Mouse (Mus musculus): ENCODE data around the gene Adra2a. TPM values are rescaled to one million over a fixed set of nuclear protein-coding genes. Genes with fewer than 3 reads are reported as not detected.

Gene Adra2a
- polyA plus RNA-seq, 1 experiment from 2014 or later: 0.18 TPM

DNA sequence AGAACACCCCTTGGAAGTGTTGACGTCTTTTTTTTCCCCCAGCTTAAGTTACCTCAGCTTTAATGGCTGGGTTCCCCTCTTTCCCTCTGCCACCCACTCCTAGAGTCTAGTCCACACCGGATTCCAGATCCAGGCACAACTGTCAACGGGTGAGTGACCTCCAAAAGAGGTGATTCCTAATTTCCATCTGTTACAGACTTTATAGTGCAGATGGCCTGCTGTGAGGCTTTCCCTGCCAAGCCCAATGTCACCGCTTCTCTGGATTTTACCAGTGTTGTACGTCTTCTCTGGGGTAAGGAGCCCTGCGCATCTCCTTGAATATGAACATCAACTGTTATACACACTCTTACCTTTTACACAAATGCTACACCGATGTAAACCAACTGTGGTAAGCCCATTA, 4.5 kb upstream of the Adra2a start:
- no peak for DNase-seq (ENCODE audit: low spot score)
- no peak for ATAC-seq (ENCODE audit: low FRiP score, low TSS enrichment)
- H3K4me1 ChIP-seq (replicated peaks; ENCODE audit: control insufficient read depth, insufficient read depth): no peaks in the 10 kb centered on the region
- H3K9ac ChIP-seq (ENCODE audit: low read length): no peak overlapping the region
- H3K4me3 ChIP-seq (ENCODE audit: low read depth, low read length): no peak overlapping the region
- H3K9me3 ChIP-seq (ENCODE audit: control insufficient read depth, low read length): no peaks in the 10 kb centered on the region
- H3K4me2 ChIP-seq (replicated peaks; ENCODE audit: low read depth): no peak overlapping the region
- no peak for TF ChIP-seq EP300 (optimal IDR thresholded peaks at IDR 0.05)
- no peak for TF ChIP-seq CTCF (IDR thresholded peaks at IDR 0.05; ENCODE audit: low read depth)
- H3K27me3 ChIP-seq (ENCODE audit: control insufficient read depth, insufficient read depth, low read length): no peaks in the 10 kb centered on the region
- 0 out of 2 replicates have a peak overlapping the region, but pooled peaks have one; percentile 24 for H3K27ac ChIP-seq (replicated peaks)
- no peaks in the 10 kb centered on the region for H3K36me3 ChIP-seq (ENCODE audit: control insufficient read depth, insufficient read depth, low read length)
- 74% methylated on average over 7 of the region's 7 CpGs for WGBS

DNA sequence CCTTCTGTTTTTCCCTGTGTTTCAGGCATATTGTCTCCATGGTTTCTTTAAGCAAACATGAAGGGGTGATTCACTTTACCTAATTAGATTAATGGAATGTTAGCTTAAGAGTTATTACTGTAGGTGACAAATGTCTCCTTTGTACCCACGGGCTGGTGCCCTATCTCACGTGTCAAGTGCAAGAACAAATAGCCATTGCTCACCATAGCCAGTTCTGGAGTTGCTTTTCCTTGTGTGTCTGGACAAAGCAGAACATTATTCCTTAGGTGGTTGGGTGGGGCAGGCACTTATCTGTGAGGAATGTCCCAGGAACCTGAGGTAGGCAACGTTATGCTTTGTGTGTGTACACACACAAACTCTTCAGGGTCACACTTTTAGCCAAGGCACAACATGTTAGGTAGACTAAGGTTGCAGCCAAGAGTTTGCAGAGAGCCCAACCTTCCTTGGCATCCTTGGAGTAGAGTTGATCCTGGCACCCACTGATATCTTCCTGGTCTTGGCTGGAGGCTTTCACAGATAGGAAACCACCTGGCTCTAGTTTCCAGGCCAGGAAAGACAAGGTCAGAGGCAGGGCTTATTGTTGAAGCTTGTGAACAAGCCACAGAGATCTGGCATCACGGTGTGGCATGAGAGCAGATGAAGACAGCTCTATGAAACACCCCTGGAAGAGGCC, 3.5 kb upstream of the Adra2a start:
- ATAC-seq (ENCODE audit: low FRiP score, low TSS enrichment): peak; percentile 93
- TF ChIP-seq CTCF (IDR thresholded peaks at IDR 0.05; ENCODE audit: low read depth): no peak
- TF ChIP-seq EP300 (optimal IDR thresholded peaks at IDR 0.05): no peak
- no peaks in the 10 kb centered on the region for H3K27me3 ChIP-seq (ENCODE audit: control insufficient read depth, insufficient read depth, low read length)
- no peaks in the 10 kb centered on the region for H3K36me3 ChIP-seq (ENCODE audit: control insufficient read depth, insufficient read depth, low read length)
- peaks cover 4% of the 10 kb centered on the region; the same call in 1 of the 2 replicates for H3K4me1 ChIP-seq (replicated peaks; ENCODE audit: control insufficient read depth, insufficient read depth)
- no peak overlapping the region for H3K9ac ChIP-seq (ENCODE audit: low read length)
- no peaks in the 10 kb centered on the region for H3K9me3 ChIP-seq (ENCODE audit: control insufficient read depth, low read length)
- no peak overlapping the region for H3K4me3 ChIP-seq (ENCODE audit: low read depth, low read length)
- peak; percentile 66 for DNase-seq (ENCODE audit: low spot score)
- no peak overlapping the region for H3K4me2 ChIP-seq (replicated peaks; ENCODE audit: low read depth)
- peak overlapping the region; percentile 78 for H3K27ac ChIP-seq (replicated peaks)
- 24% methylated on average over 4 of the region's 4 CpGs for WGBS

DNA sequence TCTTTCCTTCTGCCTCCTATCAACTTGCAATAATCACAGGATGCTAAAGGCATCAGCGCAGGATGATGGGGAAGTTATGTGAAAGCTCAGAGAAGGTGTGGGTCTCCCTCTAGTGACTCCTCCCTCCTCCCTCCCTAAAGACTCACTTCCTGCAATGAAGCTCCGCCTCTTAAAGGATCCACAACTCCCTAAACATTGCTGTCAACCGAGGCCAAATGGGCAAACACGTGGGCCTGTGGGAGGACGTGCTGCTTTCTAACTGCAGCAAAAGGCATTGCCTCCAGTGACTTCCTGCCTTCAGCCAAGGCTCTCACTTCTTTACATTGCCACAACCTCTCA, 3.0 kb upstream of the Adra2a start:
- no peak for TF ChIP-seq EP300 (optimal IDR thresholded peaks at IDR 0.05)
- TF ChIP-seq CTCF (IDR thresholded peaks at IDR 0.05; ENCODE audit: low read depth): no peak
- H3K27ac ChIP-seq (replicated peaks): peak overlapping the region; percentile 78
- peak; percentile 47 for DNase-seq (ENCODE audit: low spot score)
- no peaks in the 10 kb centered on the region for H3K9me3 ChIP-seq (ENCODE audit: control insufficient read depth, low read length)
- H3K27me3 ChIP-seq (ENCODE audit: control insufficient read depth, insufficient read depth, low read length): peaks cover 3% of the 10 kb centered on the region; the same call in 1 of the 2 replicates
- no peaks in the 10 kb centered on the region for H3K36me3 ChIP-seq (ENCODE audit: control insufficient read depth, insufficient read depth, low read length)
- H3K9ac ChIP-seq (ENCODE audit: low read length): no peak overlapping the region
- 20% methylated on average over 5 of the region's 5 CpGs for WGBS
- ATAC-seq (ENCODE audit: low FRiP score, low TSS enrichment): peak; percentile 36; the same call in 1 of the 2 replicates
- H3K4me2 ChIP-seq (replicated peaks; ENCODE audit: low read depth): no peak overlapping the region
- H3K4me3 ChIP-seq (ENCODE audit: low read depth, low read length): no peak overlapping the region
- H3K4me1 ChIP-seq (replicated peaks; ENCODE audit: control insufficient read depth, insufficient read depth): peaks cover 4% of the 10 kb centered on the region; the same call in 1 of the 2 replicates

DNA sequence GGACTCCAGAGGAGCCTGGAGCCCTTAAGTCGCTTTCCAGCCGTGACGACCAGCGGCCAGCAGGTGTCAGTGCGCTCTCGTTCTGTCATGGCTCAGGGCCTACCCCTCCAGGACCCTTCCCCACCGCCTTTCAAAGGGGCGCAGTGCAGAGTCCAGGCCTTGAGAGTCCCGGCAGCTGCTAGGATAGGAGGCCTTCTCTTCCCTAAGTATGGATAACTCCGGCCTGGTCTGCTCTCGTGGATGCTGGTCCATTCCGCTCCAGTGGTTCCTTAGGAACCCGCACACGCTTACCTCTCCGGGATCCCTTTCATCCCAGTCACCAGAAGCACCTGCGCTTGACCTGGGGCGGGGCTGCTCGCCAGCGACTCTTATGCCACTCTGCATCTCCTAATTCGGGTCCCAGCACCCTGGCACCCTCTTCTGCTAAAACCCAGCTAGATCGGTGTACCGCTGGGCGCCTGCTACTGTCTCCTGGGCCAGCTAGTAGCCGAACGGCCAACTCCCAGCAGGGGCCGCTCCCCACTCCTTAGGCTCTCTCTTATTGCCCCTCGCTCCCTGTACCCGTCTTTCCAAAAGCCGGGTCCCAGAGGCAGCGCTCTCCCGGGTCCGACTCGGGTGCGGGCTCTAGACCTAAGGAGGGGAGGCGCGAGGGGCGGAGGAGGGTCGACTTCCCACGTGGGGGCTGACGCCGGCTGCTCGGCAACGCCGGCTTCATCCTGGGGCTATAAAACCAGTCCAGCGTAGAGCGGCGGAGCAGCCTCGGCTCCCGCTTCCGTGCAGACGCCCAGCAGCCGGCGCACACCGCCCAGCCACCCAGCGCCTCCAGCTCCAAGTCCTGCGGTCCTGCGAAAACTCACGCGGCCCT, 788 bp downstream of the Adra2a start:
- H3K27me3 ChIP-seq (ENCODE audit: control insufficient read depth, insufficient read depth, low read length): peaks cover 10% of the 10 kb centered on the region; the same call in 1 of the 2 replicates
- H3K36me3 ChIP-seq (ENCODE audit: control insufficient read depth, insufficient read depth, low read length): no peaks in the 10 kb centered on the region

DNA sequence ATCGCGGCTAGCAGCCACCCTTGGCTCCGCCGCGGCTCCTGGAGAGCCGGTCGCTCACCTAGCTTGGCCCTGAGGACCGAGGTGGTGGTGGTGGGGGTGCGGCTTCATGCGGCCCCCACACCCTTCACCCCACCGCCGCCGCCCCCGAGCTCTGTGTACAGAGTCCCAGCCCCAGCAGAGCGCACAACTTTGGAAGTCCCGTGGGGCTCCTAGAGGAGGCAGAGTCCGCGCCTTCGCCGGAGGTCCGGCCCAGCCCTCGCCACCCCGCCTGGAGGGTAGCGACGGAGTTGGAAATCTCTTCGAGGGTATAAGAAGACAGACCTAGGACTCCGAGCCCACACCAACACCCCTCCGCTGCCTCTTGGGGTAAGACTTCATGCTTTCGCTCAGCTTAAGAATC, 1.5 kb downstream of the Adra2a start:
- H3K27ac ChIP-seq (replicated peaks): no peak overlapping the region

More for the DNA sequence above, 788 bp downstream of the Adra2a start:
- under 1% methylated on average over 53 of the region's 59 CpGs for WGBS
- peak overlapping the region; percentile 50 for H3K4me3 ChIP-seq (ENCODE audit: low read depth, low read length)
- no peaks in the 10 kb centered on the region for H3K9me3 ChIP-seq (ENCODE audit: control insufficient read depth, low read length)
- peak overlapping the region; percentile 95 for H3K4me2 ChIP-seq (replicated peaks; ENCODE audit: low read depth)
- no peak for TF ChIP-seq EP300 (optimal IDR thresholded peaks at IDR 0.05)
- TF ChIP-seq CTCF (IDR thresholded peaks at IDR 0.05; ENCODE audit: low read depth): peak; percentile 83
- no peak overlapping the region for H3K27ac ChIP-seq (replicated peaks)
- DNase-seq (ENCODE audit: low spot score) (peak; percentile 75), ATAC-seq (ENCODE audit: low FRiP score, low TSS enrichment) (peak; percentile 25; the same call in 1 of the 2 replicates)
- peaks cover 7% of the 10 kb centered on the region; the same call in 1 of the 2 replicates for H3K4me1 ChIP-seq (replicated peaks; ENCODE audit: control insufficient read depth, insufficient read depth)
- H3K9ac ChIP-seq (ENCODE audit: low read length): peak overlapping the region; percentile 41

More for the DNA sequence above, 1.5 kb downstream of the Adra2a start:
- Histone ChIP-seq H3K36me3 (ENCODE audit: control insufficient read depth, insufficient read depth, low read length) (no peaks in the 10 kb centered on the region), H3K9ac (ENCODE audit: low read length) (peak overlapping the region; percentile 41), H3K9me3 (ENCODE audit: control insufficient read depth, low read length) (no peaks in the 10 kb centered on the region), H3K4me3 (ENCODE audit: low read depth, low read length) (peak overlapping the region; percentile 50), H3K27me3 (ENCODE audit: control insufficient read depth, insufficient read depth, low read length) (peaks cover 10% of the 10 kb centered on the region; the same call in 1 of the 2 replicates), H3K4me2 (replicated peaks; ENCODE audit: low read depth) (peak overlapping the region; percentile 95), H3K4me1 (replicated peaks; ENCODE audit: control insufficient read depth, insufficient read depth) (peaks cover 7% of the 10 kb centered on the region; the same call in 1 of the 2 replicates)
- TF ChIP-seq CTCF (IDR thresholded peaks at IDR 0.05; ENCODE audit: low read depth) (no peak), EP300 (optimal IDR thresholded peaks at IDR 0.05) (no peak)
- ATAC-seq (ENCODE audit: low FRiP score, low TSS enrichment) (no peak; the same call in 1 of the 2 replicates), DNase-seq (ENCODE audit: low spot score) (peak; percentile 47)
- WGBS: under 1% methylated on average over 26 of the region's 29 CpGs

Data from stomach, postnatal 0 days (tissue).